Mouse (Mus musculus) heart, adult 8-10 months (tissue): ENCODE results near the gene Gnai2. TPM values are rescaled to one million over a fixed set of nuclear protein-coding genes. Genes with fewer than 3 reads are reported as not detected.

Experiments
- DNase-seq: peaks from one replicate; pipeline ENCODE4 v3.0.0; 2022; ENCODE audit warnings: low spot score
- total RNA-seq, 4 experiments: library from RNA; stranded (reverse); gene quantifications; 2 replicates each; pipeline ENCODE4 v1.2.4; 2022

Gene Gnai2
- total RNA-seq, 4 experiments from 2014 or later = 227 to 299 (median 259) TPM

DNA sequence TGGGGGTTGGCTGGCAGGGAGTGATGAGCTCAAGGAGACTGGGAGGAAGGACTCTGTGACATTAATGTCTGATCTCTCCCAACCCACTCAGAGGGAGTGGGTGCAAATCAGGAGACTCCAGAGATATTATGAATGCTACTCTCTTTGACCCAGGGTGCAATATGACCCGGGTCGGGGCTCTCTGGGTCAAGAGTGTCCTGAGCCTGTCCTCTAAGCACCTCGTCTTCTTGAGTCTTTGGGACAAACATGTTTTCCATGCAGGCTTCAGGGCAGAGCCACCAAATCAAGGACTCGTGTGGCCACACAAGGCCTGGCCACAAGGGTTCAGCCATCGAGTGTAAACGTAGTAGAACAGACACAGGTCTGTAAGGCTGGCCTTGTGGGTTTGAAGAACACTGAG is 22.9 kb upstream of the Gnai2 start:
- DNase-seq = no peak

DNA sequence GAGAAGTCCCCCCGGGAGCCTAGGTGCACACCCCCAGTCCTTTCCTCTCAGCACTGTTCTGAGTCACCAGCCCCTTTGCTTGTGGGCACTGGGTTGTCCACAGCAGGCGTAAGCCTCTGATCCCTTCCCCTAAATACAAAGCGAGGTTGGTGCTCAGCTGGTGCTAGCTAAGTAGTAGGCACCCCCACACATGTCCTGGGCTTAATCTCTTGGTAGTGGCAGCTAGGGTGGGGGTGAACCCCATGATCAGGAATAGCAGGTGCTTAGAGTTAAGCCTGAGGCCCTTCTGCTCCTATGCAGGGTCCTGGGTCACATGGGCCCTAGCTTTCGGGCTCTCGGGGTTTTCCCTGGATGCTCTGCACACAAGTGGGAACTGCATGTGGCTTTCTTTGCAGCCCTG is 22.0 kb upstream of the Gnai2 start:
- no peak for DNase-seq

DNA sequence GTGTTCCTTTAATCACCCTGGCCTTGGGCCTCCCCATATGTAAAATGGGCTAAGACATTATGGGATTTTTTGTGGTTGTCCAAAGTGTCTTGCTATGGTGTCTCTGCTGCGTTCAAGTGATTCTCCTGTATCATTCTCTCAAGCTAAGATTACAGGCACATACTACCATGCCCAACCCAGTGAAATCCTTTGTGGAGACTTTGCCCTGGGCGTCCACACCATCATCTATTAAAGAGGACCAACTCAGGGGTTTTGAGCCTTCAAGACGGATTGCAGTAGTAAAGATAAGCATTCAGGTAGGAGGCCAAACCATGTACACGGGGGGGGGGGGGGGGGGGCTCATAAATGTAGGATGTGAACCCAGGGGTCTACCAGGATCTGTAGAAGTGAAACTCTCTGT is 19.4 kb upstream of the Gnai2 start:
- no peak for DNase-seq

DNA sequence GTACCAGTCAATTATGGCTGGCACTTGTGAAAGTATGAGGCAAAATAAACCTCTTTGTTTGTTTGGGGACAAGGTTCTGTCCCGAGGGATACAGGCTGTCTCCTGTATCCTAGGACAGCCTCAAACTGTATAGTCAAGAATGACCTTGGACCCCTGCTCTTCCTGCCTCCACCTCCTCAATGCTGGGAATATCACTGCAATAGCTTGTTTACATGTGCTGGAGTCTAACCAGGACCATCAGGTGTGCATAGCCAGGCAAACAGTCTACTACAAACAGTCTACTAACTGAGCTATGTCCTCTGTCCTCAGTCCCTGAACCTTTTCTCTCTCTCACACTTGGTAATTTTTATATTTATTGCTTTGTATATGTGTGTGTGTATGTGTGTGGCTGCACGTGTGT is 18.3 kb upstream of the Gnai2 start:
- no peak for DNase-seq

DNA sequence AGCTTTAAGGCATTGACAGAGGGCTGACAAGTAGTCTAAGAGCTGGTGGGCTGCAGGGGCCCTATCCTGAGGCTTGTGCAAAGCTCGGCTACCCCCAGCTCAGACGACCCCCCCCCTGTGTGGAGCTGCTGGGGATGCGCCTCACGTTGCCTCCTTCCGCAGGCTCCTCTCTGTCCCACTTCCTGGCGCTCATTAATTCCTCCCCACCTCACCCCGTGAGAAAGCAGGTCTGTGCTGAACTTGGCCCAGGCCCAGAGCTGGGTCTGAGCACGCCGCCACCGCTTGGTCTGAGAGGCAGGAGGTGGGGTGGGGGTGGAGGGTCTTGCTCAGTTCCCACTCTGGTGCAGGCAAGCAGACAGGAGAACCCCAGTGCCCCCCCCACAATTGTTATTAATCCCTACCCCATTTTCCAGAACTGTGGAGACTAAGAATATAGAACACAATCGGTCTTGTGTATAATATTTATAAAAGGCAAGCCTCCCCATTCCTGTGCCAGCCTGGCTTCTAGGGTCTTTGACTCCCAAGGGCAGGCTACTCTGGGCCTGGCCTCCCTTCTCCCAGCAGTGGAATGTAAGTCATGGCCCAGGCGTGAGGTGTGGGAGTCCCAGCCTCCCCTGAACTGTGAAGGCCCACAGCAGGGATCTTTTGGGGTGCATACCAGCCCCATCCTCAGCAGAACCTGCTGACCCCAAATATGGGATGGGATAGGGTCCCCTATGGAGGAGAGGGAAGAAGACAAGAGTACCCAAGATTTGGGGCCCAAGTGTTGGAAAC is 15.7 kb upstream of the Gnai2 start:
- no peak for DNase-seq

DNA sequence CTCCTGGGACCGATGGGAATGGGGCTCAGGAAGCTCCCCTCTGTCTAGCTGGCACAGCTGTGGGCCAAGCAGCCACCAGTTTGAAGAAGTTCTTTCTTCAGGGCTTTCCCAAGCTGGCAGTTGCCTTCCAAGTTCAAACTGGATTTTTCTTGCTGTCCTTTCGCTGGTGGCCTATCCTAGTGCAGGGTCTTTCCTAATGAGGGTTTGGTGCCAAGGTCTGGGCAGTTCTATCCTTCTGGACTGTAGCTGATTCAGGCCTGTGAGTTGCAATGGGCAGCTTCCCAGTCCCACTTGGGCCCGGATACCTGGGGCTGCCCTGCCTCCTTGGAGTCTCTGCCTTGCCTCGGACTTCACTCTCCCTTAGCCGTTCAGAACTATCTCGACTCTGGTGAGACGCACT is 15.1 kb upstream of the Gnai2 start:
- DNase-seq = no peak

DNA sequence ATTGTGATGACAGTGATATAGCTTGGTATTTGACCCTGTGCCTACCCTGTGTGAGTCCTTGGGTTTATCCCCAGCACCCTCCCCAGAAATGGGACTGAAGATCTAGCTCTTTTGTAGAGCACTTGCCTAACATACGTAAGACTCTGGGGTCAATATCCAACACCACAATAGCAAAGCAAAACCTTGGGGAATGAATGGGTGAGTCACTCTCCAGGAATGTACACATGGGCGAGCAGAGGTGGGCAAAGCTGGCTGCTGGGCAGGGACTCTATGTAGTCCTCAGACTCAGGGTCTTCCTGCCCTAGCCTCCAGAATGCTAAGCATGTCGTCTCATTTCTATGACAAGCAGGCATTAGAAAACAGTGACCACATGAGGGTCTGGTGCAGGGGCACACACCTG is 13.6 kb upstream of the Gnai2 start:
- DNase-seq = no peak

DNA sequence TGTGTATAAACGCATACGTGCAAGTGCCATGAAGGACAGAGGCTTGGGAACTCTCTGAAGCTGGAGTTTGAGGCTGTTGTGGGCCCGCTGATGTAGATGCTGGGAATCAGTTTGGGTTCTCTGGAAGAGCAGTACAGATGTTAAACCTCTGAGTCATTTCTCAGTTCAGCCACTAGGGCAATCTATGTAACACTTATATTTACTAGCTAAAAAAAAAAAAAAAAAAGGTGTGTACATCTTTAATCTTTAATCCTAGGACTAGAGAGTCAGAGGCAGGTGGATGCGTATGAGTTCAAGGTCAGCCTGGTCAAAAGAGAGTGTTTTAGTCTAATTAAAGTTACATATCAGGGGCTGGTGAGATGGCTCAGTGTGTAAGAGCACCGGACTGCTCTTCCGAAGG is 11.8 kb upstream of the Gnai2 start:
- no peak for DNase-seq

DNA sequence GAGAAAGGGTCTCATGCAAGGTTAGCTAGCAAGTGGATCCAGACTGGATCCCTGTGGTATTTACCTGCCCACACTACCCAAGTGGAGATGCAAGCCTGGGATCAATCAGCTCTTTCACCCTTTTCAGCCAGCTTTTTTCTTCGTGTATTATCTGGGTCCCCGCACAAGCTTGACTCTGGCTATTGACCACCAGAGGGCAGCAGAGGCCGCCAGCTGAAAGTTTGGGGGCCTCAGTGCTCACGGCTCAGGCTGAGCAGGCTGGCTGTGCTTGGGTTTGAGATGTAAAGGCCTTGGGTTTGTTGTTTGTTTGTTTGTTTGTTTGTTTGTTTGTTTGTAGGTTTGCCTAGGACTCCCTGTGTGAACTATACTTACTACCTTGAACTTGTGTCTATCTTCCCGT is 10.4 kb upstream of the Gnai2 start:
- peak; percentile 80 for DNase-seq

DNA sequence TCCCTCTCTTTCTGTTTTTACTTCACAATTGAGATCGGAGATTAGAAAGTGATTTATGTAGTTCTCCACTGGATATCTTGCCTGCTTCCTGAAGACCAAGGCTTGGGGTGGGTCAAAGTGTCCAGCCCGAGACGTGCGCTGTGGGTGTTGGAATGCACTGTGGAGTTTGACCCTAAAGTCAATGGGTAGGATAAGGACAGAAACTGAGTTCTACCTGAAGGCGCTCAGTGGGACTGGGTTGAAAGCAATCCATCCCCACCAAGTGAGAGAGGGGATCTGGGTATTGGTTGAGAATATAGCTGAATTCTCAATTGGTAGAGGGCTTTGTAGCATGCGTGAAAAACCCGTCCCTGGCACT is 10.0 kb upstream of the Gnai2 start:
- no peak for DNase-seq

DNA sequence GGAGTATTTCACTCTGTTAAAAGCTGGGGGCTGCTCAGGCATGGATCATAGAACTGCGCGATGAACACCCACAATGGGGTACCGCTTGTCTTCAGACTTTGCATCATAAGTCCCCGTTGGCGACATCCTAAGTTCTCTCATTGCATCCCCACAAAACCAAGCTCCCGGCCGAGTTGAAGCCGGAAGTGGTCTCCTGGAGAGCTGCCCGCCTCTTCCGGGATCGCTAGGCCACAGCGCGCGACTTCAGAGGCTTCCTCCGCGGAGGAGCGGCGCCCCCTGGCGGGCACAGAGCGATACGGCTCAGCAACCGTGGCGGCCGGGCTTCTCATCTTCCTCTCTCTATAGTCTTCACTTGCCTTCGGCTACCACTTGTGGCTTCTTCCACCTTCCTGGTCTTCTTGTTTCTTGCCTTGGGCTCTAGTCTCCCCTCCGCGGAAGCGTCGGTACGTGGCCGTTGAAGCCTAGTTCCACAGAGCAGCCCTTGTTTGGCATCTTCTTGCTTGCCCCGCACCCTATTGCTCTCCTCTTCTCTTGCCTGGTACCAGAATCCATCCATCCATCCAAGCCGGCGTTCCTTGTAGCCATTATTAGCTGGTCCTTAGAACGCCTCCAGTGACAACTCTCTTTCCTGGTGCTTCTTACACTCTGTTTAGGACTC is 9.5 kb upstream of the Gnai2 start:
- DNase-seq = peak; percentile 86

DNA sequence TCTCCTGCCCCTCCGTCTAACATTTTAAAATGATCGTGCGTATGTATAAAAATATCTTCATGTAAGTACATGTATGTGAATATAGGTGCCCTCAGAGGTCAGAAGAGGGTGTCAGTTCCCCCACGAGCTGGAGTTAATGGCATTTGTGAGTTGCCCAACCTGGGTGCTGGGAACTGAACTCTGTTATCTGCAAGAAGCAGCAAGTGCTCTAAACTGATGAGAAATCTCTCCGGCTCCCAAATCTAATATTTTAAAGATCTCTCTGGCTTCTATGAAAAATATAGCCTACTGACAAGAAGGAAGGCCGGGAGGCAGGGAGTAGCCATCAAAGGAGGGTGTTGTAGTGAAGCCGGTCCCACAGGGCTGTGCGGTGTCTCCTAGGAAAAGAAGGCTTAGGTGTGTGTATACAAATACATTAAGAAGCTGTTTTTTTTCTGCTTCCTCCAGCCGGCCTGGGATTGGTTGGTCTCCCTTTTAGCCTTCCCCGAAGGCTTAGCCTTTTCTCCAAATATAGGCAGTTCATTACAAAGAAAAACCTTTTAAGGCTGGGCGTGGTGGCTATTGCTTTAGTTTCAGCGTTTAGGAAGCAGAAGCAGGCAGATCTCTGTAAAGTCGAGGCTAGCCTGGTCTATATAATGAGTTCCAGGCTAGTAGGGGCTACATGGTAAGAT is 8.5 kb upstream of the Gnai2 start:
- no peak for DNase-seq

DNA sequence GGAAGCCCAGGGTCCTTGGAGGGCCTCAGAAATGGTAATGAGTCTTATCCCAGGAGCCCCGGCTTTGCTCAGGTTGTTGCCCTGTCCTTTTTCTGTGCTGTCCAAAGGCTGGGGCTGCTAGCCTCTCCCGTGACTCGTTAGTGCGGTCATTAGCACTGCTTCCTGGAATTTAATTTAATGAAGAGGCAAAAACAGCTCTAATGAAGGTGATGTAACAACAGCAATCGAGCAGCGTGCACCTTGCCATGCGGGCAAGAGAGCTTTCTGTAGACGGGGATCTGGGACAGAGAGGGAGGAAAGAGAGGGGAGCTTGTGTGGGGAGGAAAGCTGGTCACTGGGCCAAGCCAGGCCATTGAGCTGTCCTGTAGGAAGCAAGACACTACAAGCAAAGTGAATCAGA is 6.5 kb upstream of the Gnai2 start:
- no peak for DNase-seq

DNA sequence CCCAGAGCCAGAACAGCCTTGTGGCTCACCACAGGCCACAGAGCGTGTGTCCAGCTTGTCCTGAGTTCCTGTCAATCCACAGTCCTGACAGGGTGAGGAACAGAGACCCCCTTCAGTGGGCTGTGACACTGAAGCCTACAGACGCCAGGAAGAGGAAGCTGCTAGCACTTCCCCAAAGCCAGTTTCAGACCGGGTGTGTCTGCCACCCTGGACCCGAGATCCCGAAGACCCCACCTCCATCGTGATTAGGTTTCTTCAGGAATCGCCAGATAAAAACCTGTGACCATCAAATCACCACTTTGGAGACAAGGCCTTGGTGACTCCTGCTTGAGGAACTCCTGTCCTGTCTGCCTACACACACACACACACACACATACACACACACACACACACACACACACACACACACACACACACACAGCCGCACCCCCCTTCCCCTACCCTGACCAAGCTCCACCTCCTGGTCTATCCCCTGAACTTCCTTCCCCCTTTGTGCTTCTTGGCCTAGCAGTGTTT is 5.1 kb upstream of the Gnai2 start:
- DNase-seq = no peak

DNA sequence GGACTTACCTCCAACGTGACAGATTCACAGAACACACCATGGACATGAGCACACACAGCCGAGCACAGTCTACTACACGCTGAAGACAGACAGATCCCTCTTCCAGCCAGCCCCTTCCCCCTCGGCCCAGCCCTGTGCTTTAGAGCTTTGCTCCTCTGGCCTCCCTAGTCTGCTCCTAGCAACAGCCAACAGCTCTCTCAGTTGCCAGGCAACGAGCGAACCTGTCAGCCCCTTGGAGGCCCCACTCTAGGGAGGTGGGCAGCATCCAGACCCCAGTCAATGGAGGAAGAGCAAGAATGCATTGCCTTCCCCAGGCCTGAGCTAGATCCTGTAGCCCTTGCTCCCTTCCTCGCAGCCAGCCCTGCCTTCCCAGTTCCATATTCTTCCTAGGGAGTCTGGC is 1.9 kb upstream of the Gnai2 start:
- DNase-seq = no peak

DNA sequence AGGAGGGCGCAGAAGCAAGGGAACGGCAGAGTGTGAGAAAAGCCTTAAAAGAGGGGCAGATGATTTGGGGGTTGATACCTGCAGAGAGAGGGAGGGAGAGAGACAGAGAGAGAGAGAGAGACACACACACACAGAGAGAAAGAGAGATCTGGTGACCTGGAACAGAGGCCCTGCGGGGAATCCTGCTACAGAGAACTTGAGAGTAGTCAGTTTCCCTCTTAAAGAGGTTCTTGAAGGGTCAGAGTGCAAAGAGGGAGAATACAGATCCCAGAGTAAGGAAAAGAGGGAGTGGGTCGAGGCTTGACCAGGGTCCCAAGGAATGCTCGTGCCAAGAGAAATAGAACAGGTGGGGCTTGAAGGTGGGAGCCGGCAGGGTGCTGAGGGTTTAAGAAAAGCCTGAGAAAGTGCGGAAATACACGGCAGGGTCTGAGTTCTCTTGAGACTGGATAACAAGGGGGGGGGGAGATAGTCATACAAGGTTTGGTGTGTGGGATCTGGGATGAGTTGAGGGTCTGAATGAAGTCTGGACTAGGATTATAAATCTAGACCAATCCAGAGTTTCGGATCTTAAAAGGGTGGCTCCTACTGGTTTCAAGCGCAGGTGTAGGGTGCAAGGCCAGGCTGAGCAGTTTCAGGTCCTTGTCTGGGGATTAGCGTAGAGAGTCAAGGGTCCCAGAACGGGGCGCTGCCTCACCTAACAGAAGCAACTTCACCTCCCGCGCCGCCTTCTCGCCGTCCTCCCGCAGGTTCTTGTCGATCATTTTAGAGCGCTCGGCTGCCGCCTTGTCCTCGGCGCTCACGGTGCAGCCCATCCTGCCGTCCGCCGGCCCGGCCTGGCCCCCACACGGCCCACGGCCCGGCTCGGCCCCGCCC is 525 bp downstream of the Gnai2 start:
- DNase-seq = no peak

DNA sequence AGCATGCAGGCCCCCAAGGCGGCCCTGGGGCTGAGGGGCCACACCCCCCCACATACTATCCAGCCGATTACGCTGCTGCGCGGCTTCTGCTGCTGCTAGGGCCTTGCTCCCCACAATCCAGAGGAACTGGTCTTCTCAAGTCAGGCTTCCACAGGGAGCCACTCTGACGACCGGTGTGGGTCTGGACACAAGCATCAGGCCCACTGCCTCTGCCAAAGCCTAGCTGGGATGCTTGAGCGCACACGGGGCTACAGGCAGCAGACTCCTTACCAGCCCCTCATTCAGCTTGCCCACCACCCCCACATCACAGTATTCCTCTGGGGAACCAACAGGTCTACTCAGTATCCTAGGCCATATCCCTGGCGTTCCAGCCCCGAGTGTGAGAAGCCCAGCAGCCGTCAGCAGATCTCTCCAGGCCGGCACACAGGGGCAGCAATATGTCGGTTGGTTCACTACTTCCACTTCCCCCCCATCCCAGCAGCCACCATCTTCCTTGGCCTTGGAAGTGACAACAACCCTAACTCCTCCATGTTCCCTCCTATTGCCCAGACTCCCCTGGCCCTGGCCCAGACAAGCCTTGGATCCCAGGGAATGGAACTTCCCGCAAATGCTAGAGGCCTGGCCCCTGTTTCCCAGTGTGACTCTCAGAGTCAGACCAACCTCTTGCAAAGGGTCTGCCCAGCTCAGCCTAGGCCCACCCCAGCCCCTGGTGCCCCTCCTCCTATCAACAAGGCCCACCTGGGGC is 1.3 kb downstream of the Gnai2 start:
- DNase-seq = no peak

DNA sequence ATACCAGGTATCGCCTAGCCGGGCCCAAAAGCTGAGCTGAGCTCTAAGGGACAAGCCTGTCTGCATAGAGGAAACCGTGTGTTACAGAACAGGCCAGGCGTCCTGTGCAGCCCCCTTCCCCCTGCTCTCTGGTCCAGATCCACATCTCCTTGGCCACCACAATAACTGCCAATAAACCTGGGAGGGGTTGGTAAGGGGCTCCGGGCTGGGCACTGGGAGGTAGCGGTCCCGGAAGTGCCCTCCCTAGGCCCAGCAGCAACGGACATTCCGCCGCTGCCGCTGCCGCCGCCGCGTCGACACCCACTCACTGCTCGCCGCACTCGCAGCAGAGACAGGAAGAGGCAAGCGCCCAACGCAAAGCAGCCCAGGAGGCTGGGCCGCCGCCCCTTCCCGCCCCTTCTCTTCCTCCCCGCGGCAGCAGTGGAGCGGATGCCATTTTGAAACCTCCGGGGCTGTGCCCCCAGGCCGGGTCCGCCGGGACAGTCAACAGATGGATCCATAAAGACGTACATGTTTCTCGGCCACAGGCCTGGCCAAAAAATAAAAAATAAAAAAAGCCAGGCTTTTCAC is 2.0 kb downstream of the Gnai2 start:
- DNase-seq = peak; percentile 86

DNA sequence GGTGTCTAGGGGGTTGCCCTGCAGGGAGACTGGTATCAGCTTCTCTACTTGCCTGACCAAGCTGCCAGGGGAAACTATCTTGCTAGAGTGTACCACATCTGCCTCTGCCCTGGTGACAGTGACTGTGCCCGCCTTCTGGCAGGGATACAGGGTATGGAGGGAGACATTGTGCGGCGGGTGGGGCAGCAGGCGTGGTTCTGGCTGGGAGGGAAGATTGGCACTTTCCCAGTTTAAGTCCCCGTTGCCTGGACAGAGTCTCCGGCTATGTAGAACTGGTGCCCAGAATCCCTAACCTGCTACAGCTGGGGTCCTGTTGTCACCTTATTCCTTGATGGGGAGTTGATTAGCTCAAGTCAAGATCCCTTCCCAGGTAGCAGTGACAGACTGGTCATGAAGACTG is 2.7 kb downstream of the Gnai2 start:
- DNase-seq = no peak

DNA sequence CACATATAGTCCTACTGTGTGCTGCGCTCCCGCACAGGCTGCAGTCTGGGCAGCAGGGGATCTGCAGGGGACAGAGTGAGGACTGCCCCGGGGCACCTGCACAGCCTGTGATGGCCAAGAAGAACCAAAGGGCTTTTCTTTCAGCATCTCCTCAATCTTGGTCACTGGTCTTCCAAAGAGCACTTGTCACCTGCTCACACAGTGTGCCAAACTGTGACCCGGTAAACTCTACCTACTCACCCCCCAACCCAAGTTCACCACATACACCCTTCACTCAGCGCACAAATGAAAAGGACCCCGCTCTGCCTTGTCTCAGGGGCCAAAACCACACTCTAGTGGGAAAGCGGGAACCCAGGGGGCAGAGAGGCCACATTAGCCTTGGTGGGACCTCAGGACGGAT is 3.3 kb downstream of the Gnai2 start:
- no peak for DNase-seq

DNA sequence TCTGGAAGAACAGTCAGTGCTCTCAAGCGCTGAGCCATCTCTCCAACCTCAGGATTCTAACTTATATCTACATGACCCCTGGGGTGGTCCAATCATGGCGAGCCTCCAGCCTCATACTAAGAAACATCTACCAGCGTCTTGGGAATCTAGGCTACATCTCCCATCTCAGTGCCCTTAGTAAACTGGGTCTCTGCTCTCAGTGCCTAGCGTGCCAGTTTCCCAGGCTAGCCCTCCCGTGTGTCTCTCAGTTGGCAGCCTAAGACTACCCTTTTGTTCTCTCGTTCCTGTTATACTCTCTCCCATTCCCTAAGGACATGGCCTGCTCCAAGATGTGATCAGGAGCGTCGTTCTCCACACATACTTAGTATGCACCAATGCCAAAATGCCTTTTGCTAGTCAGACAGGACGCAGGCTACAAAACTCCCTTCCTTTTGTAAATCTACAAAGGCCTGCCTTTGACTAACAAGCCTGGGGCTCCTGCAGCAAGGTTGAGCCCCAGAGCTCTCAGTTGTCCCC is 3.8 kb downstream of the Gnai2 start:
- DNase-seq = no peak
